Mouse (Mus musculus) lung, postnatal 14 days (tissue): ENCODE data around the gene Zzef1.
"Not testable (repeated sequence)": the region's sequence is repeated elsewhere in the genome, so short reads cannot be mapped to it uniquely, and the experiment has no call there.

Experiments used
- DNase-seq: peaks from one replicate; pipeline ENCODE4 v3.0.0; 2021

The Zzef1 gene

DNA sequence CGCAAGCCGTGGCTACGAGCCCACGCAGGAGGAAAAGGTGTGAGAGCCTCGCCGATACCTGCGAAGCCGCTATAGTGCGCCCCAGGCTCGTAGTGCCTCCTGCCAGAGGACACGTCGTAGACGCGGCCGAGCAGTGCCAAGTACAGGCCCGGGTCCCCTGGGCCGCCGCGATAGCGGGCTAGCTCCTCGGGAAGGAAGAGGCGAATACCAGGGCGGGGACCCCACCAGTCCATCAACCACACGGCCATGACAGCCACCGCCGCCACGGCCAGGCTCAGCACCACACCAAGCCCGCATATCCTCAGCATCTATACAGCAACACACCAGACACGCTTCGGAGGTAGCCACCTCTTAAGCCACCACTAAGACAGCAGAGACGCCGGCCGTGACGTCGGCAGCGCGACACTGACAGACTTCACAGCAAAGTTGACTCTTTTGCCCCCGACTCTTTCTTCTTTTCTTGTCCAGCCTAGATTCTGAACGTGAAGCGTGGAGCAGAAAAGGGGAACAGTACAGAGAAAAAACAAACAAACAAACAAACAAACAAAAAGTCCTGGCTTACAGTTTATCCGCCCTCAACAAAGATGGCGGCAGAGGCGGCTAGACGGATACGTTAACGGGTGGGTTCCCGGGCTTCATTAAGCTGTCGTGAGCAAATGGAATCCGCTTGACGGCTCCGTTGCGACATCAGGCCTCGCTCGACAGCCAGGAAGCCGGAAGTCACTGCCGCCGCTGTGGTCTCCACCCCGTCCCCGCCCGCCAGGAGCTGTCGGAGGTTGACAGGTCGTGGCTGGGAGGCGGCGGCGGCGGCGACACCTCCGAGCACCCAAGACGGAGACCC, at the start of gene Zzef1, which contains the start of gene Cyb5d2:
Gene Zzef1 (plus strand): TSS at position 772 of the 841 bp plus-strand sequence.
Gene Cyb5d2 (minus strand): TSS at position 688 of the 841 bp plus-strand sequence.
- peak; percentile 94 for DNase-seq

DNA sequence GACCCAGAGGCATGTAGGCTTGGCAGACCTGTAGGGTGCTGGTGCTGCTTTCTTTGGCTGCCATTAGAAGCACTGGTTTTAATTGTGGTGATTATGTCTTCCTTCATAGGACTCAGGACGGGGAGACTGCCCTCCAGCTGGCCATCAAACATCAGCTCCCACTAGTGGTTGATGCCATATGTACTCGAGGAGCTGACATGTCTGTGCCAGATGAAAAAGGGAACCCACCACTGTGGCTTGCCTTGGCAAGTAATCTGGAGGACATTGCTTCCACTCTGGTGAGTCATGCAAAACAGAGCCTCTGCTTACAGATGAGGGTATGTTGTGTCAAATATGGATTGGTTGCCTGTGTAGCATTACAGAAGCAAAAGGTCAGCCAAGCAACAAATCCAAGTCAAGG, 44.1 kb upstream of the Zzef1 start:
- peak; percentile 17 for DNase-seq

DNA sequence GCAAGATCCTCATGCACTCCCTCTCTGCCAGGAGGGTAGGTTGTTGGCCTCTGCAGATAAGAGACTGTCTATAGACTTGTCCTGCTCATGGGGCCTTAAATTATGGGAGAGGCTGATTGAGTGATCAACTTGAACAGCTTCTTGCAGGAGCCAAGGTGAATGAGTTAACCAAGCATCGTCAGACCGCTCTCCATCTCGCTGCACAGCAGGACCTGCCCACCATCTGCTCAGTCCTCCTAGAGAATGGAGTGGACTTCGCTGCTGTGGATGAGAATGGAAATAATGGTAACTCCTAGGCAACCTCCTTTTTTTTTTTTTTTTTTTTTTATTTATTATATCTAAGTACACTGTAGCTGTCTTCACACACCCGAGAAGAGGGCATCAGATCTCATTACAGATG, 37.7 kb upstream of the Zzef1 start:
- DNase-seq: no peak

DNA sequence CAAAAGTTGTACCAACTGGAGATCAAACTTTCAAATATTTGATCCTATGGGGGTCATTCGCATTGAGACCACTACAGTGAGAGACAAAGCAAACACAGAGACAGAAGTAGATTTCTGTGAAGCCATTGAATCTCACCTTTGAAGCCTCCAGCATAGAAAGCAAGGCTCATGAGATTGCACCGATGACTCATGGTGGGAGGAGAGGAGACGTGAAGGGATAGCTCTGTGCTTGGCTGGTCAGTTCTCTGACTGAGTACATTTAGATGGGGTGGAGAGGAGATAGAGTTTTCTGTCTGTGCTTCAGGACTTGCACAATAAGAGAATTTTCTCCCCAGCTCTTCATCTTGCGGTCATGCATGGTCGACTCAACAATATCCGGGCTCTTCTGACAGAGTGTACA, 36.4 kb upstream of the Zzef1 start:
- DNase-seq: no peak

DNA sequence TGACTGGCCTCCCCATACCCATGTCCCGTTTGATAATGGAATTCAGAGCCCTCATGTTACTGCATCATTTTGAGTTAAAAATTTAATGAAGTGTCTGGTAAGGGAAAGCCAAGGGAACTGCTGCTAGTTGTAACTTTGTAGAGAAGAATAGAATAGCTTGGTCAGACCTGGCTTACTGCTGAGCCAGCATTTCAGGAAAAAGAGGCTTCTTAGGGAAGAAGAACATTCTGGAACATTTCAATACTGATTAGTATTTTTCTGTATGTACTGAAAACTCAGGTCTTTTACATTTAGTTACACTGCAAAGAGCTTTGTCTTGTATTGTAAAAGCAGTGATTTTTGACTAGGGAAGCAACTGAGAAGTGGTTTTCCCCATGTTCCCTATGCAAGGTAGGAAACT, 35.2 kb upstream of the Zzef1 start:
- no peak for DNase-seq

- no peak for DNase-seq
Observed at GRCm38 (mm10) chr11:72764270-72764669, 31.8 kb upstream of the Zzef1 start.

- no peak for DNase-seq
Observed at GRCm38 (mm10) chr11:72767716-72768115, 28.3 kb upstream of the Zzef1 start.

GRCm38 (mm10) chr11:72769061-72769460, 27.0 kb upstream of the Zzef1 start:
- no peak for DNase-seq

DNA sequence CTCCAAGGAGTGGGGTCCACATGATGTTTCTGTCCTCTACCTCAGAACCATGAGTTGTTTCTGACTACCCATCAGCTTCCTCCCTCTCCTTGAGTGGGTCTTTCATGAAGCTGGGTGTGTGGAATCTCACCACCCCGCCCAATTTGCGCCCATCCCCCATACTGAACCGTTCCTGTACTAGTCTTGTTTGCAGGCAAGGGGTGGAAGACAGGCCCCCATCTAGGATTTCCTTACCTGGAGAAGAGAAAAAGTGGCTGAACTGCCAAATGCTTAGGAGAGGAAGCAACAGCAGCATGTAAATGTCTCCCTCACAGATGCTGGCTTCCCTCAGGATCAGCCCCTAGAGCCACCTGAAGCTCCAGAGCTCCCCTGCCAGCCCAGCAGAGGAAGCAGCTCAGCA, 25.7 kb upstream of the Zzef1 start:
- no peak for DNase-seq

- DNase-seq: no peak
Observed at GRCm38 (mm10) chr11:72770816-72771215, 25.2 kb upstream of the Zzef1 start.

DNA sequence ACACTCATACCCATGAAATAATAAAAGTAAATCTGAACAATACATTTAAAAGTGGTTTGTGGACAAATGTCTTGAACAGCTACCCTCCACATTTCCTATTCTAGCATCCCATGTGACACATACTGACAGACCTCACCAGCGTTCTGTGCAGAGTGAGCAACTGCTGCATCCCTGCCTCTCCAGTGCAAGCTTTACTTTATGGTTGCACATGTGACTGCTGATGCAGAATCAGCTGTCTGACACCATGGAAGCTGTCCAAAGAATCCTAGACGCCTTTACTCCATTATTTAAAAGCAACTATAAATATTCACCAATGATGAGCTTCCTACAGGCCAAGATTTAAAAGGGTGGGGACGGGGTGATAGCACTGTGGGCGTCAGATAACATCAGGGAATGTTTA, 24.6 kb upstream of the Zzef1 start:
- DNase-seq: no peak

GRCm38 (mm10) chr11:72772611-72773010, 23.4 kb upstream of the Zzef1 start:
- not testable (repeated sequence) for DNase-seq

DNA sequence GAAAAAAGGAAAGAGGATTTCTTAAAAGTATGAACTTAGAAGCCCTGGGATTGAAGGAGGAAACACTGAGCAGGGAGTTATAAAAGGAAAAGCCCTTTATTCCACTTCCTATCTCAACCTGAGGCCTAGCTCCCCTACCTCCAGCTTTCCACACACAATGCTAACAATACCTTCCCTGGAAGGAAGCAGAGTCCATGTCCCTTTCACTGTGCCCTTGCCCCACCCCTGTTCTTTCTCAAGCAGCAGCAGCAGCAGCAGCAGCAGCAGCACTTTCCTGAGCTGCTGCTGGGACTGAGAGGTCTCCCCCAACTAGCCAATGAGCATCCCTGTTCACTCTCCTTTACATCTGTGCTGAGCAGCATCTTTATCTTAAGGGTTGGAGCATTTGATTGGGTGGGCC, 17.1 kb upstream of the Zzef1 start:
- DNase-seq: no peak

DNA sequence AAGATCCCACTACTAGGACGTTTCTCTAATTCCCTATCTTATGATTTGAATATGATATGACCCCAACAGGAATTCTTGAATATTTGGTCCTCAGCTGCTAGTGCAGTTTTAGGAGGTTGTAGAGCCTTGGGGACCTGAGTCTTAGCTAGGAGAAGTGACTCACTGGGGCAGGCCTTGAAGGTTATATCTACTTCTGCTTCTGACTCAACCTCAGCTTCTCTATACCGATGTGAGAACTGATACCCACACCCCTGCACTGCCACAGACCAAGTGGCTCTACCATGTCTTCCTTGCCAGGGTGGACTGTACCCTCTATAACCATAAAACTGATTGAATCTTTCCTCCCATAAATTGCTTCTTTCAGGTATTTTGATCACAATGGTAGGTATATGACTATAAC, 13.9 kb upstream of the Zzef1 start:
- no peak for DNase-seq

DNA sequence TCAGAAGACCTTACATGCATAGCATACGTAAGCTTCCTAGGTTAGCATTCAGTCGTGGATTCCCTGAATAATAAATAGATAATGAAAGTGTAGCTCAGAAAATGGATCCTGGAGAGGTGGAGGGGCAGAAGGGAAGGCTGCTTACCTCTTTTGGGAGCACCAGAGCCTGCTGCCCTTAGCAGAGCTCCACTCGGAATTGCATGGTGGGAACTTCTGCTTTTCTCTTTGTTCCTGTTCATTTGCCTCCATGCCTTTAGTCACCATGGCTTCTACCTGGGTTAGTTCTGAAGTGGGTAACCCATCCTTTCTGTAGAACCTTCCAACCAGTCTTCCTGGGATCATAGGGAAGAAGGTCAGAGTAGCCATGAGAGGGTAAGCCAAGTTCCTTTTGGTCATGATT, 13.5 kb upstream of the Zzef1 start:
- DNase-seq: no peak

- no peak for DNase-seq
Observed at GRCm38 (mm10) chr11:72792033-72792432, 4.0 kb upstream of the Zzef1 start.

DNA sequence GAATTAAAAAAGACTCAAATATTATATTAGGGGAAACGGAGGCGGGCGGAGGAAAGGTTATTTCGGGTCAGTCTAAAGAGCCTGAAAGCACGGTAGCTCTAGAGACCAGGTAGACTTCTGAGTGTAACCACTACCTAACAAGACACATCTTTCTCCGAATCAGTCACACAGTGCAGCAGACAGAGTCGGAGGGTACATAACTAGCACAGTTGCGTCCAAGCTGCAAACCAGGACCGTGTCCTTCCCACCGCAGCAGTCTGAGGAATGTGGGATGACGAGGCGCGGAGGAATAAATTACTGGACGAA, 924 bp upstream of the Zzef1 start:
- DNase-seq: no peak

GRCm38 (mm10) chr11:72796296-72796687, 266 bp downstream of the Zzef1 start:
- DNase-seq: no peak

DNA sequence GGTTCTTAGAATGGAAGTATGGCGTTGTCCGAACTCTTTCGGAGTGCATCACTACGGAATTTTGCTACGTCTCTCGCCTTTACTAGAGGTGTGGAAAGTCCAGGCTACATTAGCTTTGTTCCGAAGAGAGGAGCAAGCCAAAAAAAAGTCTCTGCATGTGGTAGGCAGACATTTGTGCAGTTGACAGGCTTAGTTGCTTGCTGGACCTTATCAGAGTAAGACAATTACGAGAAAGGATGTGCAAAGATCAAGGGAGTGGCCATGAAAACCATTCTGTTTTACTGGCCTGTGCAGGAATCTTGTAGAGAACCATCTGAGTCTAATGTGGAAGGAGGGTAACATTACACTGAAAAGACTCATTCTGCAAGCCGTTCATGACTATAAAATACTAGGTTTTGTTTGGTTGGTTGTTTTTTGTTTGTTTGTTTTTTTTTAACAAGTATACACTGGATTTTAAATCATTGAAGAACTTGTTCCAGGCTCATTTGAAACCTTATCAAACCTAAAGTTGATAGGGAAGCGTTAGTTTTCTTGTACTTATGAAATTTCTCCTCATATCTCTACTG, 830 bp downstream of the Zzef1 start:
- no peak for DNase-seq

GRCm38 (mm10) chr11:72798112-72798511, 2.1 kb downstream of the Zzef1 start:
- no peak for DNase-seq

GRCm38 (mm10) chr11:72801182-72801581, 5.2 kb downstream of the Zzef1 start:
- no peak for DNase-seq

DNA sequence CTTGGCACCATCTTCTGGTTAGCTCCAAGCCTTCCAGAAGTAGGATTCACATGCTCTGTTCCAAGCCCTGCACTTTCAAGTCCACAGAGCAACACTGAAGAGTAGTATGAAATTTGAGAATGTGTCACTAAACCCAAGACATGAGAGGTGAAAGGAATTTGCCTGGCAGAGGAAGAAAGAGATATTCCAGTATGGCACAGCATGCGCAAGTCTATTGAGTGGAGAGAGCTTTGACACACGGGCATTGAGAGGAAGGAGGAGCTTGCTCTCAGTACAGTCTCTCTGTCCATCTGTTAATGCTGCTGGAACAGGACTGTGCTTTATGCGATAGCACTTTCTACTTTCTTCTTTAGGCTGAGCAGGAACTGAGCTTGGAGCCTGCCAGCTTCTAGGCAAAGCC, 7.0 kb downstream of the Zzef1 start:
- peak; percentile 5 for DNase-seq

DNA sequence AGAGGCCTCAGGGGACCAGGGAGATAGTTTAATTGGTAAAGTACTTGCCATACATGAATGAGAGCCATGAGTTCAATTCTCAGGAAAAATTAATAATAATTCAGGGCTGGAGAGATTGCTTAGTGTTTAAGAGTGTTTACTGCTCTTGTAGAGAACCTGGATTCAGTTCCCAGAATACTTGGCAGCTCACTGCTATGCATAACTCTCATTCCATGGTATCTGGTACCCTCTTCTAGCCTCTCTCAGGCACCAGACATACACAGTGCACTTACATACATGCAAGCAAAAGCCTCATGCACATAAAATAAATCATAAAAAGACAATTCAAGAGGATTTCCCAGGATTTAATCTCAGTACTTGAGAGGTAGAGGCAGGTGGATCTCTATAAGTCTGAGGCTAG, 8.6 kb downstream of the Zzef1 start:
- DNase-seq: no peak

DNA sequence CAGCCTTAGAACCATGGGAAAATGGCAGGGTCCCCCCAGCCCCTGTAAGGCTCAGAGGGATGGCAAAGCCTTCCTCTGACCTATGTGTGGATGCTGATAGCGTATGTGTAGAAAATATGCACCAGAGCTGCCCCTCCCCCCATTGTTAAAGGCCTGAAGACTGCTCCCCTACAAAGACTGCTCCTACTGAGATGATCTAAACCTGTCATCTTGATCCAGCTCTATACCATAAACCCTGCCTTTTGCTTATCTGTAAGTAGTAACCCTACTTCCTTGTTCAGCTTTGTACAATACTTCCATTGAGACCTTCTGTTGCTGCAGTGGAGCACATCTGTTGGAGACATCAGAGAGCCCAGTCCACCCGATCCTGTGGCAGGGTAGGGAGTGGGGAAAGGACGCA, 9.2 kb downstream of the Zzef1 start:
- no peak for DNase-seq

DNA sequence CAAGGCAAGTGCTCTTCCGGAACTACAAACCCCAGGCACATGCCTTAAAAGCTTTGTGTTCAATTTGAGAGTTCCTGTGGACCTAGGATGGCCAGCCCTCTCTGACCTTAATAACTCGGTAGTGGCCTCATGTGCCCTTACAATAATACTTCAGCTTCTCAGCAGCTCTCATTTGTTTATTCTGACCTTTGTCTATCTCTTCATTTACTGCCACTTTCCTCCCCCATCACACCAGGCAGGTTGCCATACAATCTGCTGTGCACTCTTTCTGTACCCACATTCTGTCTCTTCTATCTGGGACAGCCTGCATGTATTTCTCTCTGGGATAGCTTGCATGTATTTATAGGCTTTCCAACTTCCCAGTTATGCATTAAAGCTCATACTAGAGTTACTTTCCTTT, 10.5 kb downstream of the Zzef1 start:
- DNase-seq: no peak
